Mouse (Mus musculus): Measurements from ENCODE around the gene Zfpm1.

GRCm38 (mm10) chr8:122246257-122247211 lies 35.4 kb upstream of the Zfpm1 start:
- no peak for TF ChIP-seq MAX (IDR thresholded peaks at IDR 0.05)
- TF ChIP-seq MYOD1 (IDR thresholded peaks at IDR 0.05; ENCODE audit: control insufficient read depth, insufficient read length, low read depth): no peak

All from C2C12 (cell line).